In genomic region chr17:74315445-74316308, GRCm38 (mm10) we compare ENCODE assay signal across 7 mouse cellular contexts. TPM values are rescaled to one million over a fixed set of nuclear protein-coding genes. Genes with fewer than 3 reads are reported as not detected.
DNase-seq lines count a peak whose midpoint lies in the region; ATAC-seq and TF ChIP-seq lines count a peak whose summit lies in the region.

No protein-coding gene starts in this region.

- peak overlapping the region; percentile 84 for H3K4me2 ChIP-seq in lung, embryonic 16.5 days (ENCODE audit: low read depth, low read length)
- peak overlapping the region; percentile 56 for H3K4me2 ChIP-seq in limb, embryonic 14.5 days (replicated peaks; ENCODE audit: low read depth, low read length, severe bottlenecking)
- H3K4me2 ChIP-seq in stomach, embryonic 14.5 days (replicated peaks; ENCODE audit: low read depth, low read length): peak overlapping the region; percentile 64

- H3K9me3 ChIP-seq in lung, embryonic 16.5 days (ENCODE audit: control insufficient read depth, low read length): no peaks in the 10 kb centered on the region
- H3K9me3 ChIP-seq in limb, embryonic 14.5 days (ENCODE audit: control insufficient read depth, low read length): no peaks in the 10 kb centered on the region
- H3K9me3 ChIP-seq in stomach, embryonic 14.5 days (ENCODE audit: control insufficient read depth, low read depth, low read length): no peaks in the 10 kb centered on the region

- TF ChIP-seq POLR2A in limb, embryonic 14.5 days (IDR thresholded peaks at IDR 0.05; ENCODE audit: borderline replicate concordance, extremely low read depth, insufficient read depth, insufficient read length): no peak

- H3K4me3 ChIP-seq in lung, embryonic 16.5 days (ENCODE audit: low read length): peak overlapping the region; percentile 90
- H3K4me3 ChIP-seq in limb, embryonic 14.5 days (replicated peaks; ENCODE audit: low read length): peak overlapping the region; percentile 87
- H3K4me3 ChIP-seq in stomach, embryonic 14.5 days (ENCODE audit: low read depth, low read length): peak overlapping the region; percentile 83

- no peak for DNase-seq in lung, postnatal 14 days
- peak; percentile 3 for DNase-seq in limb, embryonic 14.5 days (ENCODE audit: low spot score)
- DNase-seq in thymus, postnatal 0 days (ENCODE audit: low spot score): no peak

- peak overlapping the region; percentile 91 for H3K27ac ChIP-seq in lung, embryonic 16.5 days (ENCODE audit: low read length)
- peak overlapping the region; percentile 78 for H3K27ac ChIP-seq in limb, embryonic 14.5 days (replicated peaks; ENCODE audit: low read depth, low read length)
- peak overlapping the region; percentile 87 for H3K27ac ChIP-seq in stomach, embryonic 14.5 days (ENCODE audit: low read length)

- H3K9ac ChIP-seq in lung, embryonic 16.5 days (ENCODE audit: low read length): peak overlapping the region; percentile 89
- peak overlapping the region; percentile 86 for H3K9ac ChIP-seq in limb, embryonic 14.5 days (ENCODE audit: low read depth, low read length, severe bottlenecking)
- H3K9ac ChIP-seq in stomach, embryonic 14.5 days (replicated peaks; ENCODE audit: low read depth, low read length): peak overlapping the region; percentile 74

- peaks cover 12% of the 10 kb centered on the region for H3K4me1 ChIP-seq in lung, embryonic 16.5 days (replicated peaks; ENCODE audit: control insufficient read depth, insufficient read depth, low read length)
- H3K4me1 ChIP-seq in limb, embryonic 14.5 days (ENCODE audit: control insufficient read depth, insufficient read depth, low read length): peaks cover 13% of the 10 kb centered on the region
- peaks cover 5% of the 10 kb centered on the region; the same call in 1 of the 2 replicates for H3K4me1 ChIP-seq in stomach, embryonic 14.5 days (ENCODE audit: control insufficient read depth, insufficient read depth, low read length)

- H3K27me3 ChIP-seq in lung, embryonic 16.5 days (ENCODE audit: control insufficient read depth, insufficient read depth, low read depth, low read length): no peaks in the 10 kb centered on the region
- no peaks in the 10 kb centered on the region for H3K27me3 ChIP-seq in limb, embryonic 14.5 days (ENCODE audit: control insufficient read depth, insufficient read depth, low read length)
- H3K27me3 ChIP-seq in stomach, embryonic 14.5 days (ENCODE audit: control insufficient read depth, insufficient read depth, low read length): no peaks in the 10 kb centered on the region

- WGBS in lung, embryonic 16.5 days: under 1% methylated on average over 45 of the region's 45 CpGs
- under 1% methylated on average over 33 of the region's 45 CpGs for WGBS in limb, embryonic 14.5 days
- WGBS in stomach, embryonic 14.5 days: under 1% methylated on average over 45 of the region's 45 CpGs

- no peaks in the 10 kb centered on the region for H3K36me3 ChIP-seq in lung, embryonic 16.5 days (ENCODE audit: control insufficient read depth, insufficient read depth, low read length)
- H3K36me3 ChIP-seq in limb, embryonic 14.5 days (ENCODE audit: control insufficient read depth, insufficient read depth, low read length): peaks cover 29% of the 10 kb centered on the region
- peaks cover 14% of the 10 kb centered on the region for H3K36me3 ChIP-seq in stomach, embryonic 14.5 days (ENCODE audit: control insufficient read depth, insufficient read depth, low read length)

- peak; percentile 88 for ATAC-seq in lung, embryonic 16.5 days (ENCODE audit: low read depth)
- peak; percentile 48 for ATAC-seq in erythroblast, adult 5-6 weeks (replicated peaks; ENCODE audit: low FRiP score, poor library complexity, severe bottlenecking)
- ATAC-seq in limb, embryonic 14.5 days (ENCODE audit: low FRiP score, low read depth): peak; percentile 78
- ATAC-seq in stomach, embryonic 14.5 days (ENCODE audit: insufficient number of reproducible peaks, insufficient read depth, low FRiP score, low read depth): no peak
- no peak; the same call in 1 of the 2 replicates for ATAC-seq in megakaryocyte progenitor cell, adult 5-6 weeks (replicated peaks; ENCODE audit: poor library complexity)

RNA-seq across cellular contexts. Expression of gene Dpy30, which starts 8.1 kb away (rescaled TPM):
- 212 and 222 TPM in 2 replicates for polyA plus RNA-seq in lung, embryonic 16.5 days (2015; fragmentation: Nextera tagmentation; extraction: Ambion mirVana)
- 50.2 and 65.9 TPM in 2 replicates for total RNA-seq in erythroblast, adult 5-6 weeks (2015; ENCODE audit: low replicate concordance)
- 34.2 and 52.1 TPM in 2 replicates for total RNA-seq in erythroblast, adult 5-6 weeks (2017; ENCODE audit: low replicate concordance)
- polyA plus RNA-seq in limb, embryonic 14.5 days (2012; rRNA removed): 99.4 and 130 TPM in 2 replicates
- polyA plus RNA-seq in limb, embryonic 14.5 days (2014; fragmentation: Nextera tagmentation; extraction: Ambion mirVana): 184 and 204 TPM in 2 replicates
- polyA plus RNA-seq in stomach, embryonic 14.5 days (2014; fragmentation: Nextera tagmentation; extraction: Ambion mirVana): 213 and 215 TPM in 2 replicates
- total RNA-seq in megakaryocyte progenitor cell, adult 5-6 weeks (2015): 253 TPM in 2 replicates
- total RNA-seq in megakaryocyte progenitor cell, adult 5-6 weeks (2017): 200 and 202 TPM in 2 replicates
- polyA plus RNA-seq in thymus, postnatal 0 days (2015; fragmentation: Nextera tagmentation; extraction: Ambion mirVana): 289 and 316 TPM in 2 replicates

RNA-seq across cellular contexts. Expression of gene Memo1, which starts 20.4 kb away (rescaled TPM):
- polyA plus RNA-seq in lung, embryonic 16.5 days (2015; fragmentation: Nextera tagmentation; extraction: Ambion mirVana): 80.9 and 85.1 TPM in 2 replicates
- 287 and 347 TPM in 2 replicates for total RNA-seq in erythroblast, adult 5-6 weeks (2015; ENCODE audit: low replicate concordance)
- total RNA-seq in erythroblast, adult 5-6 weeks (2017; ENCODE audit: low replicate concordance): 544 and 662 TPM in 2 replicates
- polyA plus RNA-seq in limb, embryonic 14.5 days (2012; rRNA removed): 73.6 and 75.0 TPM in 2 replicates
- 97.1 and 98.9 TPM in 2 replicates for polyA plus RNA-seq in limb, embryonic 14.5 days (2014; fragmentation: Nextera tagmentation; extraction: Ambion mirVana)
- 94.8 and 105 TPM in 2 replicates for polyA plus RNA-seq in stomach, embryonic 14.5 days (2014; fragmentation: Nextera tagmentation; extraction: Ambion mirVana)
- total RNA-seq in megakaryocyte progenitor cell, adult 5-6 weeks (2015): 99.8 and 103 TPM in 2 replicates
- total RNA-seq in megakaryocyte progenitor cell, adult 5-6 weeks (2017): 85.1 and 107 TPM in 2 replicates
- polyA plus RNA-seq in thymus, postnatal 0 days (2015; fragmentation: Nextera tagmentation; extraction: Ambion mirVana): 95.1 and 98.0 TPM in 2 replicates

RNA-seq across cellular contexts. Expression of gene Spast, which starts 23.1 kb away (rescaled TPM):
- polyA plus RNA-seq in lung, embryonic 16.5 days (2015; fragmentation: Nextera tagmentation; extraction: Ambion mirVana): 10.8 and 11.0 TPM in 2 replicates
- total RNA-seq in erythroblast, adult 5-6 weeks (2015; ENCODE audit: low replicate concordance): 12.5 and 14.4 TPM in 2 replicates
- 18.1 and 21.4 TPM in 2 replicates for total RNA-seq in erythroblast, adult 5-6 weeks (2017; ENCODE audit: low replicate concordance)
- 23.7 and 24.0 TPM in 2 replicates for polyA plus RNA-seq in limb, embryonic 14.5 days (2012; rRNA removed)
- 28.3 and 32.4 TPM in 2 replicates for polyA plus RNA-seq in limb, embryonic 14.5 days (2014; fragmentation: Nextera tagmentation; extraction: Ambion mirVana)
- 21.0 and 21.5 TPM in 2 replicates for polyA plus RNA-seq in stomach, embryonic 14.5 days (2014; fragmentation: Nextera tagmentation; extraction: Ambion mirVana)
- total RNA-seq in megakaryocyte progenitor cell, adult 5-6 weeks (2015): 37.6 and 40.7 TPM in 2 replicates
- 49.5 and 60.2 TPM in 2 replicates for total RNA-seq in megakaryocyte progenitor cell, adult 5-6 weeks (2017)
- polyA plus RNA-seq in thymus, postnatal 0 days (2015; fragmentation: Nextera tagmentation; extraction: Ambion mirVana): 14.9 and 15.8 TPM in 2 replicates

Comparison
In these comparisons a context has a peak if more than half of its experiments do, and no peak if none do; other contexts are left out.
1. ATAC-seq: peak in lung, embryonic 16.5 days (single experiment), erythroblast, adult 5-6 weeks (single experiment) and limb, embryonic 14.5 days (single experiment); none in stomach, embryonic 14.5 days (single experiment) and megakaryocyte progenitor cell, adult 5-6 weeks (single experiment).
2. Peak in every context shown above with its lines, with median percentiles within 50 percentile points of each other: H3K27ac ChIP-seq, H3K4me2 ChIP-seq, H3K4me3 ChIP-seq and H3K9ac ChIP-seq.